Mouse (Mus musculus) B cell, adult 67 days (primary cell): Measurements from ENCODE around the gene Zkscan1. TPM values are rescaled to one million over a fixed set of nuclear protein-coding genes. Genes with fewer than 3 reads are reported as not detected.

ENCODE experiments used
- total RNA-seq, 2 experiments: library from RNA; stranded (reverse); gene quantifications; 4 replicates each; pipeline ENCODE4 v1.2.4; 2023

Gene Zkscan1
- 10 to 100 TPM; 16.3 to 21.6 TPM for total RNA-seq

GRCm38 (mm10) chr5:138084996-138085395, at the start of gene Zkscan1:
Gene Zkscan1 (plus strand): TSS chr5:138085084.

GRCm38 (mm10) chr5:138052894-138053293, 32.0 kb upstream of the Zkscan1 start, which contains the start of gene Smok3c:
Gene Smok3c (plus strand): TSS chr5:138053194.

GRCm38 (mm10) chr5:138116255-138117198, 31.6 kb downstream of the Zkscan1 start, which contains the start of gene Zscan21:
Gene Zscan21 (plus strand): TSS chr5:138116903.

GRCm38 (mm10) chr5:138155443-138155976, 70.6 kb downstream of the Zkscan1 start, which contains the start of gene Zfp113:
Gene Zfp113 (minus strand): TSS chr5:138155744.

Other genes with a start within 250 kb of the Zkscan1 start
- gene Pilra, start 248.8 kb upstream of the Zkscan1 start, total RNA-seq = 1 to 10 TPM; 2.1 to 2.2 TPM
- gene Pilrb1, start 227.0 kb upstream of the Zkscan1 start, total RNA-seq = 1 to 10 TPM in 1 of 2 experiments, not detected in 1; 3.2 TPM
- 1 to 10 TPM in 1 of 2 experiments, not detected in 1; 1.1 TPM for gene Pilrb2, start 213.3 kb upstream of the Zkscan1 start, total RNA-seq
- not detected for gene Cyp3a13, start 163.5 kb upstream of the Zkscan1 start, total RNA-seq
- gene Gjc3, start 122.0 kb upstream of the Zkscan1 start, total RNA-seq = not detected
- gene Azgp1, start 103.6 kb upstream of the Zkscan1 start, total RNA-seq = not detected
- gene Smok3a, start 63.8 kb upstream of the Zkscan1 start, total RNA-seq = not detected
- gene Smok3b, start 63.7 kb upstream of the Zkscan1 start, total RNA-seq = not detected
- gene Smok3c, start 31.9 kb upstream of the Zkscan1 start, total RNA-seq = not detected
- 10 to 100 TPM; 10.1 to 14.2 TPM for gene Zscan21, start 31.8 kb downstream of the Zkscan1 start, total RNA-seq
- 10 to 100 TPM in 1 of 2 experiments, 1 to 10 TPM in 1; 9.9 to 13.8 TPM for gene Zfp113, start 70.7 kb downstream of the Zkscan1 start, total RNA-seq
- gene Cops6, start 76.0 kb downstream of the Zkscan1 start, total RNA-seq = 10 to 100 TPM; 51.4 to 60.2 TPM
- 10 to 100 TPM; 34.1 to 40.9 TPM for gene Ap4m1, start 86.9 kb downstream of the Zkscan1 start, total RNA-seq
- gene Mcm7, start 87.3 kb downstream of the Zkscan1 start, total RNA-seq = 10 to 100 TPM; 56.1 to 60.8 TPM
- gene Taf6, start 102.4 kb downstream of the Zkscan1 start, total RNA-seq = 10 to 100 TPM; 34.8 to 37.7 TPM
- gene Cnpy4, start 102.4 kb downstream of the Zkscan1 start, total RNA-seq = 10 to 100 TPM; 15.8 to 21.7 TPM
- 1 to 10 TPM; 1.6 to 2.4 TPM for gene Mblac1, start 109.2 kb downstream of the Zkscan1 start, total RNA-seq
- under 1 TPM in 1 of 2 experiments, not detected in 1; 0.23 TPM for gene Nxpe5, start 140.8 kb downstream of the Zkscan1 start, total RNA-seq
- 10 to 100 TPM; 41.9 to 45.1 TPM for gene Lamtor4, start 170.4 kb downstream of the Zkscan1 start, total RNA-seq
- gene BC037034, start 178.9 kb downstream of the Zkscan1 start, total RNA-seq = 10 to 100 TPM; 64.9 to 65.9 TPM
- not detected for gene Gal3st4, start 187.8 kb downstream of the Zkscan1 start, total RNA-seq
- not detected for gene Gm43720, start 194.9 kb downstream of the Zkscan1 start, total RNA-seq
- gene Gpc2, start 194.9 kb downstream of the Zkscan1 start, total RNA-seq = 1 to 10 TPM; 2.9 to 4.0 TPM
- gene Stag3, start 195.2 kb downstream of the Zkscan1 start, total RNA-seq = not detected